Mouse (Mus musculus) mouse trophoblast stem cell (cell line): ENCODE measurements around the gene Ppef2.

Experiments
- in situ Hi-C, 2 experiments: fragments of 300-500 bp; cut with MseI, MboI; formaldehyde crosslinking; loops; 2 replicates in 1 of 2; 3 replicates in 1 of 2; pipeline ENCODE4 v1.15.1; 2025

Ppef2 gene

GRCm38 (mm10) chr5:92256218-92256617 lies at the start of gene Ppef2:
Gene Ppef2 (minus strand): TSS chr5:92256278.
- in situ Hi-C loops = no loop called here

- in situ Hi-C loops = no loop called here
Observed at GRCm38 (mm10) chr5:92304291-92304690, 48.2 kb upstream of the Ppef2 start.

DNA sequence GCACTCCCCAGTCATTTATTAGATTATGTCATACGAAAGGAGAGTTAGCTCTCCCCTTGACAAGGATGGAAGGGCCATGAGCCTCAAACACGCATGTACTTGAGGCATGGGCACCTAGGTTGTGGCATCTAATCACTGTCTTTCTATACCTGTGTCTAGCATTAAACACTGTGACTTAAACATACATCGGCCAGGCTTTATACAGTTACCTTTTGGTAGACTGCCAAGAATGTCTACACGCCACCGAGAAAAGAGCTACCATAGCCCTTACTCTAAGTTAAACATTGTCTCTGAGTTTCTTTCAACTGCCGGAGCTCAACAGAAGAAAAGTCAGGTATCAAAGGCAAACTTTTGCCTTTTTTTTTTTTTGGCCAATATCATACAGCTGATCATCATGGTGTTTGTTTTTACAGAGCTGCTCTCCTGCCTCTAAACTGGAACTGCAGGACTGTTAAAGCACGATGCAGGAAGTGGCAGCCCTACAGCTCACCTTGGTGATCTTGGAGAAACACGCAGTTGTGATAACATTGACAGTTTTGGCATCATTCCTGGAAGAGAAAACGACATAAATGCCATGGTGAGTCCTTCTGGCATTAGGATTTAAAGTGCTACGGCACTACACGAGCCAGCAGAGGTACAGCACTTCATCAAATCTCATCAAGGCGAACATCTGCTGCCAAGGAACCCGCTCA lies 46.2 kb upstream of the Ppef2 start:
- in situ Hi-C loops = no loop called here

- in situ Hi-C loops = no loop called here
Observed at GRCm38 (mm10) chr5:92294525-92294924, 38.4 kb upstream of the Ppef2 start.

- in situ Hi-C loops = no loop called here
Observed at GRCm38 (mm10) chr5:92291652-92292414, 35.8 kb upstream of the Ppef2 start.

DNA sequence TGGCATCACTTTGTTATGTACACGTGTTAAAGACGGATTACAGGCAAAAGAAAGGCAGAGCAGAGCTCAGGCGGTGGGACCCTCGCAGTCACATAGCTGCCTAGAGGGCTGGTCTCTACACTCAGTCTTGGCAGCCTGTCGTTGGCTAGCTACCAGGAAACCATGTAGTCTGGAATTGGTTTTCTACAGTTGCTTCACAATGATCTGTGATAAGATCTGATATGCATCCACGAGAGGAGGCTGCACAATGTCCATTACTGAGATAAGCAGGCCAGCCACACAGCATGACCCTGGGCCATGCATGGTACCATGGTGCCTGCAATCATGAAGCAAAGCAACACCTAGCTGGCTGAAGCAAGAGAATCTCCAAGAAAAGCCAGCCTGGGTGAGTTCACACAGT lies 31.8 kb upstream of the Ppef2 start:
- in situ Hi-C loops = no loop called here

DNA sequence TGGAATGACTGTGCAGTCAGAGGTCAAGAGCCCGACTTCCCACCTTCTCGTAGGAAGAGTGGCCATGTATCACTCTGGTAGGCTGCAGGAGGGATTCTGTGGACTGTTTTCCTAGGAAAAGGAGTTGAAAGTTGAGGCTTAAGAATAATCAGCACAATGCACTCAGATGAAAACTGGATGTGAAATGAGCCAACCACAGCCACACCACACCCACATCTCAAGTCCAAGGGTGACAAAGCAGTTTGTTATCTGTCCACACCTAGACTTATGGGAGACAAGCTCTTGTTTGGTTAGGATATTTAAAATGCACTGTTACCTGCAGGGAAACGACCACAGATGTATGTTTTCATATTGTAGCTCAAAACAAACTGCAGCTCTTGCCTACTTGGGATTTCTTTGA lies 27.0 kb upstream of the Ppef2 start:
- in situ Hi-C loops = no loop called here

DNA sequence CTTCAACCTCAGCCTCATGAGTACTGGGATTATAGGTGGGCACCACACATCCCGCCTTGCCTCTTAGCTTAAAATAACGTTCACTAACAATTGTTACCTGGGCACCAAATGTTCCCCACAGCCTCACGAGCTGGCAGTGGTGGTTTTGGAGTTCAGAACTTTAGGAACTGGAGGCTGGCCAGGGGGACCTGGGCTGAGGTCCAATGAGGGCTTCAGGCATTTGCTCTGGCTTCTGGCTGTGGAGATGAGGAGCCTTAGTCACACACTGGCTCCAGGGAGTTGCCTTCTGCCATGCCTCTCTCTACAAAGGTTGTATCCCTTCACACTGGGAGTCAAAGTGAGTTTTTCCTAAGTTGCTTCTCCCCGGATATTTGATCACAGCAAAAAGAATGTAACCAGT lies 26.5 kb upstream of the Ppef2 start:
- in situ Hi-C loops = no loop called here

DNA sequence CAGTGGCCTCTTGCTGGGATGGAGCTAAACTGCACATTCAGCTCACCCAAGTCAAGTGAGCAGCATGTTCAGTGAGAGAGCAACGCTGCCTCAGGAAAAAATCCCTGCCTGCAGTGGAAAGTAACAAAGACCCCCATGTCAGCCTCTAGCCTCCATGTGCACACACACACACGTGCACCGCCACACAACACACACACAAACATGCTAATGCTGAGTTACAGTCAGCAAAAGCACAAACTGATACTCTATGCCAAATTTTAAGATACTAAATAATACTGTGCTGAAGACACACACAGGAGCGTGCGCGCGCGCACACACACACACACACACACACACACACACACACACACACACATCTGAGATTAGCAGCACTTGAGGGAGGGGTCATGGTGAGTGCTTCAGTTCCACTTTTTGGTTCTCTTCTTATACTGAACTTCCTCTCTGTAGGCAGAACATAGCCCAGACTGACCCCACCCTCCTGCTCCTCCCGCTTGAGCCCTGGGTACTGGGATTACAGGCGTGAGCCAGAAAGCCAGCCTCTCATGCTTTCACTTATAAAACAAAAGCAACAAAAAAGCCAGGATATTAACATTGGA lies 23.0 kb upstream of the Ppef2 start:
- in situ Hi-C loops = no loop called here

DNA sequence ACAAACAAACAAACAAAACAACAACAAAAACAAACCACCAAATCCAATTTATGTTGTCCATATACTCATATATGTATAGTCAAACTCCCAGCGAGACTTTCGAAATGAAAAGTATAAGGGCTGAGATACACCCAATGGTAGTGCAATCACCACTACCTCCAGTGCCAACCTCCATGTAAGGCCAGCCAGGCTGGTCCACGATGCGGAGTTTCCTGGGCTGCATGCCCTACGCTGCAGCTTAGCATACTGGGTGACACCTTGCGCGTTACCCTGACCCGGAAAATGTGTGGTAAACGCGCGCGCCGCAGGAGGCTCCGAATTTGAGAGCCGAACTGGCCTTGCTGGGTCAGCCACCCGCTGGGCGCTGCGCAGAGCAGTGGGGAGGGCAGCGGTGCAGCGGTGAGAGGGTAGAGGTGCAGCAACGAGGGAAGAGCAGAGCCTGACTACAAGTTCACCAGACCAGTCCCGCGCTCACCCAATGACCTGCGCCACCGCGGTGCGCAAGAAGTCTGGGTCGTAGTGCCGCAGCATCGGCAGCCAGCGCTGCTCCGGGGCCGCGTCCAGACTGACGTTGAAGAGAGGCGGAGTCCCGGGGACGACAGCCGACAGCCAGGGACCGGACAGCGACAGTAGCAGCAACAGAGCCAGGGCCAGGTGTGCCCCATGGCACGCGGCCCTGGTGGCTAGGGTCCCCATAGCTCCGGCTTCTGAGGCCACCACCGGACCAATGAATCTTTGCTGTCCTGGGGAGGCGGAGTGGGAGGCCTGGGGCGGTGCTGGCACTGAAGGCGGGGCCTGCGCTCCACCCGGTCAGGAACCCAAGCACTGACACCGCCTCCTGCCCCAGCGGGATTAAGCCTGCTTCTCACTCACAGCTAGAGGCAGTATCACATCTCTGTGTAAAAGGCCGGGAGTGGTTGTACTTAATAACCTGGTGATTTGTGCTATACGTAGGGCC lies 21.6 kb upstream of the Ppef2 start, which contains the start of gene Naaa:
TSS of gene Naaa (minus strand) at position 734 of the 958 bp plus-strand sequence.
- in situ Hi-C loops = no loop called here

GRCm38 (mm10) chr5:92270496-92270895 lies 14.4 kb upstream of the Ppef2 start:
- in situ Hi-C loops = no loop called here

DNA sequence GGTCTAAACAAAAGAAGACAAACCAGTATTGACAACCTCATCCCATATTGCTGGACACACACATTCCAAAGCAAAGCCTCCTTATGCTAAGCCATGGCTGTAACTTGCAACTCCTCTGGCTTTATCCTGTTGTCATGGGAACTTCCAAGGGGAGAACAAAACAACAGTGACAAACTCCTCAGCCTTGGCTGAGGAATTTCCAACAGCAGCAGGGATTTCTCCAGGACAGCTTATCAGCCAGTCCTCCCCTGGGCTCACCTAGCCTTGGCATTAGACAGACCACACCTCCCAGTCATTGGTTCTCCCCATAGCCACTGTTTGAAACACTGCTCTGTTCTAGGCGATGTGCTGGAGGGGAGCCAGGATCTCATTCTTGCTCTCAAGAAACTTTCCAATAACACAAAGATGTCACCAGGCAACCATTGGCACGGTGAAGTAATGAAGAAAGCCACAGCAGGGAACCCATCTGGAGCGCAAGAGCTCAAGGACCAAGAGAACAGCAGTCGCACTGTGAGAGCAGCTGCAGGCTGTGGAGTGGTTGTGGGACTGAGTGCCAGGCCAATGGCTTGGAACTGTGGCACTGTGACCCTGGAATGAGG lies 7.8 kb upstream of the Ppef2 start:
- in situ Hi-C loops = no loop called here

GRCm38 (mm10) chr5:92262646-92263045 lies 6.6 kb upstream of the Ppef2 start:
- in situ Hi-C loops = no loop called here

DNA sequence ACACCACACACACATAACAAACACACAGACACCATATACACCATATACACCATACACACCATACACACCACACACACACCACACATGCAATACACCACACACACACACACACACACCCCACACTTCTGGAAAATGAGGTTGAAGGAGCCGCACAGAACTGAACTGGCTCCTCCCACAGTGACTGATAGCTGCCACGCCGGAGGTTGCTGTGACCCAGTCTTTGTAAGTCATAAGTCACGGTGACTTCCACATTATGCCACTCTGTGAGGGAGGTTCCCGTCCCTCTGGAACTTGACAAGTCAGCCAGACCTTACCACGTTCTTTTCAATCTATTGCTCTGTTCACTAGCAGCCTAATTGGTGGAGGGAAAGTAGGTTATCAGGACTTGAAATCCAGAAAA lies 1.6 kb downstream of the Ppef2 start:
- in situ Hi-C loops = no loop called here

- in situ Hi-C loops = no loop called here
Observed at GRCm38 (mm10) chr5:92252797-92253343, 3.2 kb downstream of the Ppef2 start.

DNA sequence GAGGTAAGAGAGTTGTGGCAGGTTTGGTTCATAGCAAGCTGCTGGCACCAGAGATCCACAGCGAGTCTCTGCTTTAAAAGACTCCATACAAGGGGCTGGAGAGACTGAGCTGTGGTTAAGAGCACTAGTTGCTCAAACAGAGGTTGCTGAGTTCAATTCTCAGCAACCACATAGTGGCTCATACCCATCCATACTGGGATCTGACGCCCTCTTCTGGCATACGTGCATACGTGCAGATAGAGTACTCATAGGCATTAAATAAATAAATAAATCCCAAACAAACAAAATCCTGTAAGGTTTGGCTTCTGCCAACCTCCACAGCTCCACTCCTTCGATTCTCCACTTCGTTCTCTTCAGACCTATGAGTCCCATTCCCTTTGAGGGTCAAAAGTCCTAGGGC lies 4.0 kb downstream of the Ppef2 start:
- in situ Hi-C loops = no loop called here

DNA sequence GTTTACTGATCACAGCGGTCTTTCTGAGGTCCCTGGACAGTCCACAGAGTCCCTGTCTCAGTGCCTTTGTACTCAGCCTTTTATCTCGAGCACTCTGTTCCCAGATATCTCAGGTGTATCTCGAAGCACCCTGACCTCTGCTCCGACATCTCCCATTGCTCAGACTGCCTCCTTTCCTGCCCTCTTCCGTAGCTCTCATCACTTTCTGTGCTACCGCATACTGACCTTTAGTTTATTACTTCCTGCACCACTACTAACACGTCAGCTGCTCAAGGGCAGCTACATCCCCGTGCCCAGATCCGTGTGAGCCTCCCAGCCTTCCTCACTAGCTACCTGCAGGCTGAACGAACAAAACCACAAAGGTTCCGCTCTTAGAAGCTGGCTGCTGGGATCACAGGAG lies 7.5 kb downstream of the Ppef2 start:
- in situ Hi-C loops = no loop called here

GRCm38 (mm10) chr5:92245483-92245882 lies 10.6 kb downstream of the Ppef2 start:
- in situ Hi-C loops = no loop called here

GRCm38 (mm10) chr5:92244900-92245299 lies 11.2 kb downstream of the Ppef2 start:
- in situ Hi-C loops = no loop called here

DNA sequence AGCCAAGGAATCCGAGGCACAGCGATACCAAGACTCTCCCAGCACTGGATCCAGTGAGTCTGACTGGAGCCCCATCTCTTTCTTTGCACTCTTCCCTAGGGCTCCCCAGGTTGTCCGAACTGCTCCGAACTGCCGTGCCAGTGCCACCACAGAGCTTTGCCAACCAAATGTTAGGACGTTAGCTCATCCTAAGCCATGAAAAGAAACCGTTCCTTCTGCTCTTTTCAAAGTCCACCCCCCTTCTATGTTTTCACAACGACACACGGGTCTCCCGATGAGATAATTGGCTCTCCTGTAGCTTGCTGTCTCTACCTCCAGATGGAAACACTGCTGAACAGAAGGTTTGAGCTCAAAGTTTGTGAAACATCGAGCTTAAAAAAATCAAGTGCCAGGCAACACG lies 15.3 kb downstream of the Ppef2 start:
- in situ Hi-C loops = no loop called here
